Mouse (Mus musculus): ENCODE results near the gene Atp2c2. TPM values are rescaled to one million over a fixed set of nuclear protein-coding genes. Genes with fewer than 3 reads are reported as not detected.

Gene Atp2c2
- polyA plus RNA-seq, 1 experiment from 2014 or later, result 3.1 TPM

DNA sequence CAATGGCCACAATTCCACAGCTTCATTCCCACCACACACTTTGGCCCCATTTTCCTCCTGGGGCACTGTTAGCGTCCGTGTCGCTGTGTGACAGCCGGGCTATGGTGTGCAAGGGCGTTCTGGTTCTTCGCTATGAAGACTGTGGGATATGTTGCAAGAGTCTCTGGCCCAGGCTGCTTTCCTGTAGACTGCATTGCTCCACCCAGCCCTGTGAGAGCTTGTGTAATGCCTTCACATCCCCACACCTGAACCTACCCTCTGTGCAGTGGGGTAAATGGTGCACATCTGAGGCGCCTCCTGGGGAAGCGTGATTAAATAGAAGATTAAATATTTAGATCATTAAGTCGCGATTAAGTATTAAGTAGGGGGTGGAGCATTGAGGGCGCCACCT lies 9.9 kb downstream of the Atp2c2 start:
- Histone ChIP-seq H3K4me2 (ENCODE audit: low read length) (no peak overlapping the region), H3K9me3 (ENCODE audit: control insufficient read depth, low read length) (no peaks in the 10 kb centered on the region), H3K36me3 (ENCODE audit: control insufficient read depth, insufficient read depth, low read length) (no peaks in the 10 kb centered on the region), H3K27me3 (replicated peaks; ENCODE audit: control insufficient read depth, insufficient read depth, low read length) (no peaks in the 10 kb centered on the region), H3K4me1 (replicated peaks; ENCODE audit: control insufficient read depth, insufficient read depth, low read length) (peaks cover 4% of the 10 kb centered on the region; the same call in 1 of the 2 replicates), H3K9ac (ENCODE audit: low read length) (no peak overlapping the region), H3K27ac (ENCODE audit: low read depth) (no peak overlapping the region), H3K4me3 (ENCODE audit: low read depth, low read length) (no peak overlapping the region)
- DNase-seq (ENCODE audit: low spot score), result no peak
- no peak for ATAC-seq (replicated peaks; ENCODE audit: low FRiP score, low TSS enrichment, low read depth)
- WGBS, result 76% methylated on average over 11 of the region's 11 CpGs

DNA sequence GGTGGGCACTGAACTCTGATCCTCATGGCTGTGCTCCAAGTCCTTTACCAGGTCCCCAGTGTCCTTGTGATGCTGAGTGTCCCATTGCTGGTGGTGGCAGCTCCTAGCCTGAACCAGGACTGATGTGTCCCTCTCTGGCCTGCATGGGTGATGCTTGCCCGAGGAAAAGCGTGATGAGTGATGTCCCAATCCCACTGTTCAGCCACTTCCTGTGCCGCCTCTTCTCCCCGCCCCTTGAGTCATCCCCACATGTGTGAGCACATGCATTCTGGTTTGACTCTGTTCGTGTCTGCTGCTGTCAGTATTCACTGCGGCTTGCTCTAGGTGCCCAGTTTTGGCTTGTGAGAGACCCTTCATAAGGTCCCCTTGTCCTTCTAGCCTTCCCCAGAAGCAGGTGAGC lies 12.4 kb downstream of the Atp2c2 start:
- 55% methylated on average over 6 of the region's 6 CpGs for WGBS
- Histone ChIP-seq H3K9ac (ENCODE audit: low read length) (no peak overlapping the region), H3K9me3 (ENCODE audit: control insufficient read depth, low read length) (no peaks in the 10 kb centered on the region), H3K27me3 (replicated peaks; ENCODE audit: control insufficient read depth, insufficient read depth, low read length) (no peaks in the 10 kb centered on the region), H3K4me1 (replicated peaks; ENCODE audit: control insufficient read depth, insufficient read depth, low read length) (peaks cover 4% of the 10 kb centered on the region; the same call in 1 of the 2 replicates), H3K4me2 (ENCODE audit: low read length) (no peak overlapping the region), H3K36me3 (ENCODE audit: control insufficient read depth, insufficient read depth, low read length) (no peaks in the 10 kb centered on the region), H3K4me3 (ENCODE audit: low read depth, low read length) (no peak overlapping the region), H3K27ac (ENCODE audit: low read depth) (no peak overlapping the region)
- no peak for ATAC-seq (replicated peaks; ENCODE audit: low FRiP score, low TSS enrichment, low read depth)
- no peak for DNase-seq (ENCODE audit: low spot score)

DNA sequence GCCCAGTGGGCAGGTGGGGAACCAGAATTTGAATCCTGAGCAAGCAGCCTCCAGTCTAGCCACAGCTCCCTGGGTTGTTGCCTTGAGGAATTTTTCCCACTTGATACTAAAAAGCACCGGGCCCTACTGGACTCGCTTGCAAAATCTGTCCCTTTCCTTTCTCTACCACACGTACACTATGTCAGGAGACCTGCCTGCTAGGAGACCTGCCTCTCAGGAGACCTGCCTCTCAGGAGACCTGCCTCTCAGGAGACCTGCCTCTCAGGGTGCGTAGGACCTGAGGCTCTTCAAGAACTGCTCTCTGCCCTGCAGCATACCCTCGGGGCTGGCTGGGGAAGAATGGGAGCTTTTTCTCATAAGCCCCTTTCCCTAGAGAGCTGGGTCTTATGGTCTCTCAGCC lies 13.6 kb downstream of the Atp2c2 start:
- no peaks in the 10 kb centered on the region for H3K27me3 ChIP-seq (replicated peaks; ENCODE audit: control insufficient read depth, insufficient read depth, low read length)
- DNase-seq (ENCODE audit: low spot score), result no peak
- peaks cover 4% of the 10 kb centered on the region; the same call in 1 of the 2 replicates for H3K4me1 ChIP-seq (replicated peaks; ENCODE audit: control insufficient read depth, insufficient read depth, low read length)
- H3K4me3 ChIP-seq (ENCODE audit: low read depth, low read length), result no peak overlapping the region
- H3K36me3 ChIP-seq (ENCODE audit: control insufficient read depth, insufficient read depth, low read length), result no peaks in the 10 kb centered on the region
- H3K9ac ChIP-seq (ENCODE audit: low read length), result no peak overlapping the region
- WGBS, result 75% methylated on average over 5 of the region's 5 CpGs
- ATAC-seq (replicated peaks; ENCODE audit: low FRiP score, low TSS enrichment, low read depth), result no peak
- H3K4me2 ChIP-seq (ENCODE audit: low read length), result no peak overlapping the region
- H3K27ac ChIP-seq (ENCODE audit: low read depth), result no peak overlapping the region
- no peaks in the 10 kb centered on the region for H3K9me3 ChIP-seq (ENCODE audit: control insufficient read depth, low read length)

DNA sequence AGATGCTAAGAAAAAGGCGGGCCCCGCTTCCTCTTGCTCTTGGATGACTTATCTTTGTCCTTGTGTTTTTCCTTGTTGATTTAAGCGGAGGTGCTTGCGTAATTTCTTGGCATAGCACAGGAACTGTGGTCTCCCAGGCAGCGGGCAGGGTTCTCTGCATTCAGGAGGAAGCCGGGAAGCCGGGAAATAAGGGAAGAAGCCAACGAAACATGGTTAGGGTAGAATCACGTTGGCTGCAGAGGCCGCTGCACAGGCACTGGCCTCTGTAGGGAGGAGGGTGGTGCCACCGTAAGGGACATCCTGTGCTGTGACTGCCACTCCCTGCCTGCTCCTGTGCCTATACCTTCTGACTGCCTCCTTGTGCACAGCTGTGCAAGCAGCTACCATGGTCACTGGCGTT lies 15.4 kb downstream of the Atp2c2 start:
- Histone ChIP-seq H3K4me2 (ENCODE audit: low read length) (no peak overlapping the region), H3K9me3 (ENCODE audit: control insufficient read depth, low read length) (no peaks in the 10 kb centered on the region), H3K4me1 (replicated peaks; ENCODE audit: control insufficient read depth, insufficient read depth, low read length) (no peaks in the 10 kb centered on the region; the same call in 1 of the 2 replicates), H3K4me3 (ENCODE audit: low read depth, low read length) (no peak overlapping the region), H3K27me3 (replicated peaks; ENCODE audit: control insufficient read depth, insufficient read depth, low read length) (no peaks in the 10 kb centered on the region), H3K36me3 (ENCODE audit: control insufficient read depth, insufficient read depth, low read length) (no peaks in the 10 kb centered on the region), H3K27ac (ENCODE audit: low read depth) (no peak overlapping the region), H3K9ac (ENCODE audit: low read length) (no peak overlapping the region)
- DNase-seq (ENCODE audit: low spot score), result no peak
- peak; percentile 56 for ATAC-seq (replicated peaks; ENCODE audit: low FRiP score, low TSS enrichment, low read depth)
- 44% methylated on average over 12 of the region's 12 CpGs for WGBS

DNA sequence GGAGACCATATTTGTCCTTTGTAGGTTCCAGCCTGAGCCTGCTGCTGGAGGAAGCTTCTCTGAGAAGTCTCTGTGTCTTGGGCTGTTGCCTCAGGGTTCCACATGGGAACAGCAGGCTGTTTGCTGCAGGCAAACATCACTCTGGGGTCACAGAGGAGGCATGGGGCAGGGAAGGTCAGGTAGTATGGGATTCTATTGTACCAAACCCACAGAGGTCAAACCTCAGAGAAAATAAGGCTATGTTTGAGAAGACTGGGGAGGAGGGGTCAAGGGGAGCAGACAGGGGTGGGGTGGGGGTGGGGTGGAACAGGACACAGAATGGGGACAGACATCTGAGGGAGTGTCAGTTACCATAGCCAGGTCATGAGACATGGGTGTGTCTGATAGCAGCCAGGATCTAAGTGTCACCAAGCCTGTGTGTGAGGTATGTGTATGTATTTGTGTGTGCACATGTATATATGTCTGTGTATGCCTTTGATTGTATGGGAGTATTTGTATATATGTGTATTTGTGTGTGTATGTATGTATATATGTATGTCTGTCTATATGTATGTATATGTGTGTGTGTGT lies 17.0 kb downstream of the Atp2c2 start:
- H3K27me3 ChIP-seq (replicated peaks; ENCODE audit: control insufficient read depth, insufficient read depth, low read length), result no peaks in the 10 kb centered on the region
- H3K9ac ChIP-seq (ENCODE audit: low read length), result no peak overlapping the region
- H3K4me2 ChIP-seq (ENCODE audit: low read length), result no peak overlapping the region
- H3K4me1 ChIP-seq (replicated peaks; ENCODE audit: control insufficient read depth, insufficient read depth, low read length), result no peaks in the 10 kb centered on the region; the same call in 1 of the 2 replicates
- ATAC-seq (replicated peaks; ENCODE audit: low FRiP score, low TSS enrichment, low read depth) (no peak), DNase-seq (ENCODE audit: low spot score) (no peak)
- no peaks in the 10 kb centered on the region for H3K9me3 ChIP-seq (ENCODE audit: control insufficient read depth, low read length)
- H3K4me3 ChIP-seq (ENCODE audit: low read depth, low read length), result no peak overlapping the region
- H3K36me3 ChIP-seq (ENCODE audit: control insufficient read depth, insufficient read depth, low read length), result no peaks in the 10 kb centered on the region
- no peak overlapping the region for H3K27ac ChIP-seq (ENCODE audit: low read depth)

DNA sequence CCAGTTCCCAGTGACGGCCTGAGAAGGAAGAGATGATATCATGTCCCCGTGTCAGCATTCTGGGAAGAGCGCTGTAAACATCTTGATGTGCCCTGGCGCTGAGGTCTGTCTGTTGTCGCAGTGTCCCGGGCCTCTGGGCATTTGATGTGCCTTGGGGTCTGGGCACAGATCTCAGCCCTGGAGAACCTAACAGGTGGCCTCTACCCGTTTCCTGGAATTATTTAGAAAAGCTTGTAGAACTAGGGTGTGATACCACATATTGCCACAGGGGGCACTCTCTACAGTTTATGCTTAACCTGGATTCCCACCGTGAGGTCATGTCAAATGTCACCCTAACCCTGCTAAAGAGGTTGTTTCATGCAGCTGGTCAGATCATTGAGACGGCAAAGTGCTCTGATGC lies 18.0 kb downstream of the Atp2c2 start:
- DNase-seq (ENCODE audit: low spot score) (no peak), ATAC-seq (replicated peaks; ENCODE audit: low FRiP score, low TSS enrichment, low read depth) (no peak)
- Histone ChIP-seq H3K4me2 (ENCODE audit: low read length) (no peak overlapping the region), H3K27ac (ENCODE audit: low read depth) (no peak overlapping the region), H3K36me3 (ENCODE audit: control insufficient read depth, insufficient read depth, low read length) (no peaks in the 10 kb centered on the region), H3K9me3 (ENCODE audit: control insufficient read depth, low read length) (no peaks in the 10 kb centered on the region), H3K4me1 (replicated peaks; ENCODE audit: control insufficient read depth, insufficient read depth, low read length) (no peaks in the 10 kb centered on the region; the same call in 1 of the 2 replicates), H3K4me3 (ENCODE audit: low read depth, low read length) (no peak overlapping the region), H3K27me3 (replicated peaks; ENCODE audit: control insufficient read depth, insufficient read depth, low read length) (no peaks in the 10 kb centered on the region), H3K9ac (ENCODE audit: low read length) (no peak overlapping the region)
- WGBS, result 61% methylated on average over 9 of the region's 9 CpGs

DNA sequence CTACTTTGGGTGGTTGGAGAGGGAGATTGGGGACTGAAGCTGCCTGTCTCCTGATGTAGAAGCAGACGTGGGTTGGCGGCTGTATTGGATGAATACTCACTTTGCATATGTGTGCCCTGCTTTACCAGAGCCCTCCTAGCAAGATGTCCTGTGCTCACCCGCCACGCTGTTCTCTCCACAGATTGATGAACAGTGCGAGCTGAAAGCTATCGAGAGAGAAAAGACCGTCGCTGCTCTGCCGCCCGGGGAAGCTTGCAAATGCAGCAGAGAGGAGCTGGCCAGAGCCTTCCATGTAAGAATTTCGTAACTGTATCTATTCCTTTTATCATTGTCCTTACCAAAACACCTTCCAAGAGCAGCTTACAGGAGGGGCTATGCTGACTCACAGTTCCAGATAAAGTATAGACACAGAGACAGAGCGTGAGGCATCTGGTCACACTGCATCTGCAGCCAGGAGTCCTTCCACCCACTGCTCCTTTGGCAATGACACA lies 19.2 kb downstream of the Atp2c2 start:
- DNase-seq (ENCODE audit: low spot score) (no peak), ATAC-seq (replicated peaks; ENCODE audit: low FRiP score, low TSS enrichment, low read depth) (no peak)
- no peak overlapping the region for H3K4me3 ChIP-seq (ENCODE audit: low read depth, low read length)
- 65% methylated on average over 12 of the region's 12 CpGs for WGBS
- no peak overlapping the region for H3K27ac ChIP-seq (ENCODE audit: low read depth)
- no peaks in the 10 kb centered on the region for H3K9me3 ChIP-seq (ENCODE audit: control insufficient read depth, low read length)
- H3K9ac ChIP-seq (ENCODE audit: low read length), result no peak overlapping the region
- H3K4me1 ChIP-seq (replicated peaks; ENCODE audit: control insufficient read depth, insufficient read depth, low read length), result no peaks in the 10 kb centered on the region; the same call in 1 of the 2 replicates
- H3K27me3 ChIP-seq (replicated peaks; ENCODE audit: control insufficient read depth, insufficient read depth, low read length), result no peaks in the 10 kb centered on the region
- H3K4me2 ChIP-seq (ENCODE audit: low read length), result no peak overlapping the region
- H3K36me3 ChIP-seq (ENCODE audit: control insufficient read depth, insufficient read depth, low read length), result no peaks in the 10 kb centered on the region

DNA sequence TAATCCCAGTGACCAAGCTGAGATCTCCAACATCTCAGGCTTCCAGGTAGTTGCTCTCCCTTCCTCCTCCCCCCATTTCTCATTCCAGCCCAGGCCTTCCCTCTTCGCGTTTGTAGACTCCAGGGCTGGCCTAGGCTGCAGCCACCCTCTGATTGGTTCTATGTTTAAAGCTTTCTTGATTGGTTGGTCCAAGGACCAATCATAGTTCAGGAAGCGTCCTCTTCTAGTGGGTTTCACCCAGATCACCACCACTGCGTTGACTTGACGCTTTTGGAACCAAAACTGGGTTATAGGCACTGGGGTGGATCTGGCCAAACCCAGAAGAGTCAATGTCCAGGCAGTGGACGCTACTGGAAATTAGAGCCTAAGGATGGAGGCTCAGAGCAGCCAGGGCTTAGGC lies 22.5 kb downstream of the Atp2c2 start:
- Histone ChIP-seq H3K27ac (ENCODE audit: low read depth) (no peak overlapping the region), H3K4me3 (ENCODE audit: low read depth, low read length) (no peak overlapping the region), H3K9ac (ENCODE audit: low read length) (no peak overlapping the region), H3K4me1 (replicated peaks; ENCODE audit: control insufficient read depth, insufficient read depth, low read length) (no peaks in the 10 kb centered on the region), H3K9me3 (ENCODE audit: control insufficient read depth, low read length) (no peaks in the 10 kb centered on the region), H3K4me2 (ENCODE audit: low read length) (no peak overlapping the region), H3K27me3 (replicated peaks; ENCODE audit: control insufficient read depth, insufficient read depth, low read length) (no peaks in the 10 kb centered on the region), H3K36me3 (ENCODE audit: control insufficient read depth, insufficient read depth, low read length) (no peaks in the 10 kb centered on the region)
- 57% methylated on average over 6 of the region's 6 CpGs for WGBS
- ATAC-seq (replicated peaks; ENCODE audit: low FRiP score, low TSS enrichment, low read depth) (no peak), DNase-seq (ENCODE audit: low spot score) (no peak)

DNA sequence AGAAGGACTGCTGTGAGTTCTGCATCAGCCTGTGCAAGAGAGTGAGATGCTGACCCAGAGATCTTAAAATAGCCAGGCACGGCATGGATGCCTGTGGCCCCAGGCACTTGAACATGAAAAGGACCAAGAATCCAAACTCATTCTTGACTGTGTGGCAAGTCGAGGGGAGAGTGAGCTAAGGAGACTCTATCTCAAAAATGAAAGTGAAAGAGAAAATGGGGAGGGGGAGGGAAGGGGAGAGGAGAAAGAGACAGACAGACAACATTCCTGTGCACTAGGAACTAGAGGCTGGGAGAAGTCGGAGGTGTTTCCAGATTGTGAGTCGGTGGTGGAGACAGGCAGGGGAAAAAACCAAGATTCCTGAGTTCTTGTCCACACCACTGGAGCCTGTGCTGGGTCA lies 23.9 kb downstream of the Atp2c2 start:
- DNase-seq (ENCODE audit: low spot score) (no peak), ATAC-seq (replicated peaks; ENCODE audit: low FRiP score, low TSS enrichment, low read depth) (no peak)
- H3K36me3 ChIP-seq (ENCODE audit: control insufficient read depth, insufficient read depth, low read length), result no peaks in the 10 kb centered on the region
- no peak overlapping the region for H3K27ac ChIP-seq (ENCODE audit: low read depth)
- no peaks in the 10 kb centered on the region for H3K27me3 ChIP-seq (replicated peaks; ENCODE audit: control insufficient read depth, insufficient read depth, low read length)
- no peak overlapping the region for H3K4me2 ChIP-seq (ENCODE audit: low read length)
- no peak overlapping the region for H3K4me3 ChIP-seq (ENCODE audit: low read depth, low read length)
- no peaks in the 10 kb centered on the region for H3K4me1 ChIP-seq (replicated peaks; ENCODE audit: control insufficient read depth, insufficient read depth, low read length)
- no peak overlapping the region for H3K9ac ChIP-seq (ENCODE audit: low read length)
- 52% methylated on average over 4 of the region's 4 CpGs for WGBS
- no peaks in the 10 kb centered on the region for H3K9me3 ChIP-seq (ENCODE audit: control insufficient read depth, low read length)
